Mouse (Mus musculus): ENCODE data around the gene Zbtb20. TPM values are rescaled to one million over a fixed set of nuclear protein-coding genes. Genes with fewer than 3 reads are reported as not detected.

The Zbtb20 gene
- 100 to 1,000 TPM; 161 to 199 TPM for total RNA-seq (2021)
- 31.1 TPM in 2 replicates for polyA plus RNA-seq (2012; rRNA removed)
- long read RNA-seq, partial matches to known transcripts, result 16 of 53 reads
- long read RNA-seq, other reads (novel, unspliced or antisense), result 37 of 53 reads

DNA sequence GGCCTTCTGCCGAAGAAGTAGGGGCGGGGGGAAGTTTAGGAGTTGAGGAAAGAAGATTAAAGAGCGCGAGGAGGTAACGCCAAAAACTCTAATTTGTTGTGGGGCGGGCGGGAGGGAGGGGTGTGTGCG, at the start of gene Zbtb20:
Gene Zbtb20 (plus strand): TSS at position 30 of the 129 bp plus-strand sequence.
- intact Hi-C loops (cut with DNase I), result loop anchor here (5.0 kb wide), 2 partner anchors 487 to 702 kb away; no protein-coding TSS in a partner anchor
- Histone ChIP-seq H3K36me3 (ENCODE audit: control insufficient read depth, insufficient read depth, low read length) (peaks cover 4% of the 10 kb centered on the region), H3K27ac (peak within 1 kb of the TSS; percentile 98), H3K27me3 (ENCODE audit: control insufficient read depth, insufficient read depth, low read length) (no peaks in the 10 kb centered on the region), H3K79me2 (replicated peaks; ENCODE audit: control insufficient read depth, insufficient read depth, low read length) (no peaks in the 10 kb centered on the region), H3K4me1 (ENCODE audit: control insufficient read depth, insufficient read depth, low read length) (no peaks in the 10 kb centered on the region; the same call in 1 of the 2 replicates), H3K9ac (ENCODE audit: low read depth, low read length) (peak within 1 kb of the TSS; percentile 87), H3K4me3 (peak within 1 kb of the TSS; percentile 65)
- DNase-seq, result no peak
- TF ChIP-seq CTCF (IDR thresholded peaks at IDR 0.05), result no peak
- no peak for TF ChIP-seq EP300 (IDR thresholded peaks at IDR 0.05; ENCODE audit: insufficient read depth, low read depth, low read length)
- no peak for TF ChIP-seq POLR2A (IDR thresholded peaks at IDR 0.05; ENCODE audit: insufficient read depth, low read depth, low read length)
- 0% methylated on average over 4 of the region's 8 CpGs for WGBS

DNA sequence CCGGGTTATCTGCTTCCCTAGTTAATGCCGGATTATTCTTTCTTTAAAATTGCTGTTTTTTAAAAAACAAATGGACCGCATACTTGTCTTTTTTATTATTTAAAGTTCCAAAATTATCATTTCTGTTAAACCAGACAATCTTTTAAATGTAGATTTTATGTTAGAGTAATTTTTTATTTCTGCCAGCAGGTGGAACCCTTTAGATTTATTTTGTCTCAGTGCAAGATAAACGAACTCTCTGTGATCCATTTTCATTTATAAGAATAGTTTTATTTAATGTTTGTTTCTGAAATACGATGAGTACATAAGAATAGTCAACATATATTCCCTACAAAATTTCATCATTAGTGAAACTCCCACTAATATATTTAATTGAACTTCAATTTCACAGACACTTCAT, 39.7 kb upstream of the Zbtb20 start:
- intact Hi-C loops (cut with DNase I), result loop anchor here (1.0 to 5.0 kb wide), 4 partner anchors 78 to 966 kb away; no protein-coding TSS in a partner anchor
- Histone ChIP-seq H3K27ac (no peak overlapping the region), H3K4me3 (no peak overlapping the region), H3K79me2 (replicated peaks; ENCODE audit: control insufficient read depth, insufficient read depth, low read length) (no peaks in the 10 kb centered on the region), H3K36me3 (ENCODE audit: control insufficient read depth, insufficient read depth, low read length) (no peaks in the 10 kb centered on the region), H3K4me1 (ENCODE audit: control insufficient read depth, insufficient read depth, low read length) (no peaks in the 10 kb centered on the region), H3K27me3 (ENCODE audit: control insufficient read depth, insufficient read depth, low read length) (no peaks in the 10 kb centered on the region), H3K9ac (ENCODE audit: low read depth, low read length) (no peak overlapping the region)
- TF ChIP-seq CTCF (IDR thresholded peaks at IDR 0.05), result peak; percentile 78
- TF ChIP-seq POLR2A (IDR thresholded peaks at IDR 0.05; ENCODE audit: insufficient read depth, low read depth, low read length), result no peak
- TF ChIP-seq EP300 (IDR thresholded peaks at IDR 0.05; ENCODE audit: insufficient read depth, low read depth, low read length), result no peak
- WGBS, result 48% methylated on average over 5 of the region's 5 CpGs
- DNase-seq, result no peak

DNA sequence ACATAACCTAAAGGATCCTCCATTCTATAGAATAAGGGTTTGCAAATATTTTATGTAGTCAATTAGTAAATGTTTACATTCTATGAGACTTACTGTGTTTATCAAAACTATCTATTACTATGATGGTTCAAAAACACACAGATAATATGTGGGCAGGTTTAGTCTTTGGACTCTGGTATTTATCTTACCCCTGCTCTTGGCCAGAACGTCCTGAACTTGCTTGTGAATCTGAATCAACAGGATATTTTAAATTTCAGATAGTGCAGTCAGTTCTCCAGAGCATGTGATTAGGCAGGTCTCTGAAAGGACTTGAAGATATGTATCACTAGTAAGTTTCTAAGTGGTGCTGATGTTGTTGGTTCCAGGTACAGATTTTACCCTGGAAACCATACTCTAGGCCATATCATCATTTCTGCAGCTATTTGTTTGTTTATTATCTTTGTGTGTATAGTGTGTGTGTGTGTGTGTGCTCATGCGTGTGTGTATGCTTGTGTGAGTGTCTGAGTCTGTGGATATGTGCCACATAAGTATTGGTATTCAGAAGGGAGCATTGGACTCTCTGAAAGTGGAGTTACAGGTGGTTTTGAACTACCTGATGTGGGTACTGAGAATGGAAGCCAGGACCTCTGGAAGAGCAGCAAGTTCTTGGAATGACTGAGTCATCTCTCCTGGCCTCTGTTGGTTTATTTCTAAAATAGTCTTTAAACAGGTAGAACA, 39.1 kb upstream of the Zbtb20 start:
- no peaks in the 10 kb centered on the region for H3K79me2 ChIP-seq (replicated peaks; ENCODE audit: control insufficient read depth, insufficient read depth, low read length)
- no peaks in the 10 kb centered on the region for H3K4me1 ChIP-seq (ENCODE audit: control insufficient read depth, insufficient read depth, low read length)
- WGBS, result 49% methylated on average over 2 of the region's 2 CpGs
- no peaks in the 10 kb centered on the region for H3K27me3 ChIP-seq (ENCODE audit: control insufficient read depth, insufficient read depth, low read length)
- TF ChIP-seq POLR2A (IDR thresholded peaks at IDR 0.05; ENCODE audit: insufficient read depth, low read depth, low read length), result no peak
- no peak for TF ChIP-seq CTCF (IDR thresholded peaks at IDR 0.05)
- TF ChIP-seq EP300 (IDR thresholded peaks at IDR 0.05; ENCODE audit: insufficient read depth, low read depth, low read length), result no peak
- H3K4me3 ChIP-seq, result no peak overlapping the region
- H3K36me3 ChIP-seq (ENCODE audit: control insufficient read depth, insufficient read depth, low read length), result no peaks in the 10 kb centered on the region
- no peak overlapping the region for H3K27ac ChIP-seq
- no peak overlapping the region for H3K9ac ChIP-seq (ENCODE audit: low read depth, low read length)
- DNase-seq, result no peak
- intact Hi-C loops (cut with DNase I), result loop anchor here (1.0 to 5.0 kb wide), 4 partner anchors 78 to 966 kb away; no protein-coding TSS in a partner anchor

DNA sequence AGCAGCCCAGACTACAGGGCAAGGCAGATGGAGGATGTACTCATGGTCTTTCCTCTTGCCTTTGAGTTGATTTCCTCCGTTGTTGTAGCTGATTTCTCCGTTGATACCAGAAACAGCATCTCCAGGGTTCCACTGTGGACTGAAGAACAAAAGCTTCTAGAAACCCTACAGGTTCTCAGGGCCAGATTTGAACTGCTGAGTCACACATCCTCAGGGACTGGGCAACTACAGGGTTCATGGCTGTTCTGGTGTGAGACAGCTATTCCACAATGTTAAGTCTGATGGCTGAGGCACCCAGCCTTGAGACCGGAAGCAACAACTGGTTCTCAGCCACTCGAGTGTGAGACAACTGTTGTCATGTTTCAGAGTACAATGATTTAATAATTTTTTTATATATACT, 37.5 kb upstream of the Zbtb20 start:
- Histone ChIP-seq H3K9ac (ENCODE audit: low read depth, low read length) (no peak overlapping the region), H3K4me3 (no peak overlapping the region), H3K4me1 (ENCODE audit: control insufficient read depth, insufficient read depth, low read length) (no peaks in the 10 kb centered on the region), H3K79me2 (replicated peaks; ENCODE audit: control insufficient read depth, insufficient read depth, low read length) (no peaks in the 10 kb centered on the region), H3K36me3 (ENCODE audit: control insufficient read depth, insufficient read depth, low read length) (no peaks in the 10 kb centered on the region), H3K27me3 (ENCODE audit: control insufficient read depth, insufficient read depth, low read length) (no peaks in the 10 kb centered on the region), H3K27ac (no peak overlapping the region)
- WGBS, result 81% methylated on average over 4 of the region's 4 CpGs
- DNase-seq, result no peak
- intact Hi-C loops (cut with DNase I), result loop anchor here (5.0 kb wide), 3 partner anchors 329 to 964 kb away; no protein-coding TSS in a partner anchor
- TF ChIP-seq EP300 (IDR thresholded peaks at IDR 0.05; ENCODE audit: insufficient read depth, low read depth, low read length), result no peak
- TF ChIP-seq CTCF (IDR thresholded peaks at IDR 0.05), result no peak
- no peak for TF ChIP-seq POLR2A (IDR thresholded peaks at IDR 0.05; ENCODE audit: insufficient read depth, low read depth, low read length)

DNA sequence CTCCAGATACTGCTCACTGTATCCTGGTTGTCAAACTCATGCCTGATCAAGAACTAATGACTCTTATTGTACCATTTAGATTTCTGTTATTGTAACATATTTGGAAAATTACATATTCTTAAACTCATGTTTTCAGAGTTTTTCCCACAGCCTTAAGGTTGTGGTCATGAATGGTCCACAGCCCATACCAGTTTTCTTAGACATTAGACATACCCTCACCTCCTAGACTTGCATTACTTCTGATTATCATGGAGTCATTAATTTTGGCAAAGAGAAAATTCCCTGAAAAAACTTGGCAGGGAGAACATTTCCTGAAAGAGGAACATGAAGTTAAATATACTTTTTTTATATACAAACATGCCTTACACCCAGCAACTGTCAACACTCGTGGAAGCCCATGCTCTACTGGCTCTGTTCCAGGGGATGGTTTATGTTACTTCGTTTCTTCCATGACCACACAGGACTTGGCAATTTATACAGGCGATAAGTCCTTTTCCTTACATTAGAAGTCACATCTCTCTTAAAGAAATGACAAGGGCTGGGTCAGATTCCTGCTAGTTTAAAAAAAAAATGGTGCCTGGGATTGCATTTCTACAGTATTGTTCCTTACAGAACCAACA, 18.0 kb upstream of the Zbtb20 start:
- Histone ChIP-seq H3K79me2 (replicated peaks; ENCODE audit: control insufficient read depth, insufficient read depth, low read length) (no peaks in the 10 kb centered on the region), H3K4me1 (ENCODE audit: control insufficient read depth, insufficient read depth, low read length) (no peaks in the 10 kb centered on the region), H3K27me3 (ENCODE audit: control insufficient read depth, insufficient read depth, low read length) (no peaks in the 10 kb centered on the region), H3K27ac (no peak overlapping the region), H3K9ac (ENCODE audit: low read depth, low read length) (no peak overlapping the region), H3K4me3 (no peak overlapping the region), H3K36me3 (ENCODE audit: control insufficient read depth, insufficient read depth, low read length) (no peaks in the 10 kb centered on the region)
- 42% methylated on average over 3 of the region's 3 CpGs for WGBS
- DNase-seq, result no peak
- no peak for TF ChIP-seq CTCF (IDR thresholded peaks at IDR 0.05)
- TF ChIP-seq POLR2A (IDR thresholded peaks at IDR 0.05; ENCODE audit: insufficient read depth, low read depth, low read length), result no peak
- TF ChIP-seq EP300 (IDR thresholded peaks at IDR 0.05; ENCODE audit: insufficient read depth, low read depth, low read length), result no peak
- intact Hi-C loops (cut with DNase I), result no loop called here

DNA sequence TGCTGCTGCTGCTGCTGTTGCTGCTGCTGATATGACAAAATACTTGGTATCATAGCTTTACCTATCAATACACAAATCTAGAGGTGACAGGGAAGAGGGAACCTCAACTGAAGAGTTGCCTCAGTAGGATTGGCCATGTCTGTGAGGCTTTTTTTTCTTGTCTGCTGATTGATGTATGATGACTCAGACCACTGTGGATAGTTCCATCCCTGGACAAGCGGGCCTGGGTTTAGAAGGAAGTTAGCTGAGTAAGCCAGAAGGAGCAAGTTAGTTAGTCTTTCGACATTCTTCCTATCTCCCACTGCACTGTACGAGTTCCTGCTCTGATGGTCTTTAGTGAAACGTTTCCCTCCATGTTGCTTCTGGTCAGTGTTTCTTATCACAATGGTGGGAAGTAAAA, 16.4 kb upstream of the Zbtb20 start:
- 60% methylated on average over 4 of the region's 4 CpGs for WGBS
- H3K27me3 ChIP-seq (ENCODE audit: control insufficient read depth, insufficient read depth, low read length), result no peaks in the 10 kb centered on the region

More for the DNA sequence above, 16.4 kb upstream of the Zbtb20 start:
- no peaks in the 10 kb centered on the region for H3K79me2 ChIP-seq (replicated peaks; ENCODE audit: control insufficient read depth, insufficient read depth, low read length)
- H3K4me3 ChIP-seq, result no peak overlapping the region
- intact Hi-C loops (cut with DNase I), result no loop called here
- TF ChIP-seq EP300 (IDR thresholded peaks at IDR 0.05; ENCODE audit: insufficient read depth, low read depth, low read length), result no peak
- TF ChIP-seq POLR2A (IDR thresholded peaks at IDR 0.05; ENCODE audit: insufficient read depth, low read depth, low read length), result no peak
- no peak for TF ChIP-seq CTCF (IDR thresholded peaks at IDR 0.05)
- no peak overlapping the region for H3K9ac ChIP-seq (ENCODE audit: low read depth, low read length)
- no peak for DNase-seq
- H3K27ac ChIP-seq, result no peak overlapping the region
- no peaks in the 10 kb centered on the region for H3K36me3 ChIP-seq (ENCODE audit: control insufficient read depth, insufficient read depth, low read length)
- H3K4me1 ChIP-seq (ENCODE audit: control insufficient read depth, insufficient read depth, low read length), result no peaks in the 10 kb centered on the region

Measured in heart, adult 2 months (tissue).